8 mouse cellular contexts compared by ENCODE assay signal in genomic region chr16:96082301-96083178, GRCm38 (mm10). TPM values are rescaled to one million over a fixed set of nuclear protein-coding genes. Genes with fewer than 3 reads are reported as not detected.
DNase-seq lines count a peak whose midpoint lies in the region; ATAC-seq and TF ChIP-seq lines count a peak whose summit lies in the region.

Gene Brwd1, minus strand, starts transcription at chr16:96082526.

- H3K4me1 ChIP-seq in ES-E14 (ENCODE audit: control insufficient read depth in 2 of 2, insufficient read depth in 2 of 2, low read length in 2 of 2, poor library complexity in 1 of 2) = peaks cover 7 to 13% of the 10 kb centered on the region in 2 experiments
- H3K4me1 ChIP-seq in forebrain, embryonic 15.5 days = peaks cover 23% of the 10 kb centered on the region
- H3K4me1 ChIP-seq in liver, embryonic 16.5 days (ENCODE audit: control insufficient read depth, low read depth, low read length) = peaks cover 11% of the 10 kb centered on the region
- peaks cover 34% of the 10 kb centered on the region for H3K4me1 ChIP-seq in neural tube, embryonic 13.5 days (replicated peaks)

- H3K9me3 ChIP-seq in ES-E14 (ENCODE audit: control insufficient read depth, insufficient read depth, low read depth, low read length) = no peaks in the 10 kb centered on the region
- no peaks in the 10 kb centered on the region for H3K9me3 ChIP-seq in forebrain, embryonic 15.5 days
- H3K9me3 ChIP-seq in liver, embryonic 16.5 days (replicated peaks; ENCODE audit: control insufficient read depth, low read length) = no peaks in the 10 kb centered on the region
- H3K9me3 ChIP-seq in neural tube, embryonic 13.5 days = no peaks in the 10 kb centered on the region

- under 1% methylated on average over 75 of the region's 107 CpGs for WGBS in forebrain, embryonic 15.5 days
- WGBS in large intestine, adult 2 months = under 1% methylated on average over 99 of the region's 107 CpGs
- WGBS in liver, embryonic 16.5 days (ENCODE audit: insufficient replicate concordance) = under 1% methylated on average over 81 of the region's 107 CpGs
- WGBS in neural tube, embryonic 13.5 days = under 1% methylated on average over 95 of the region's 107 CpGs

- intact Hi-C loops in heart, postnatal 14 days (cut with DNase I) = loop anchor here (5.0 kb wide), 2 partner anchors 45 to 65 kb away; partner anchors contain the start of genes Hmgn1 and Wrb

- DNase-seq in ES-E14 (ENCODE audit: low read depth, low spot score) = peak; percentile 83
- peak; percentile 94 for DNase-seq in cerebellum, adult 11-12 months
- DNase-seq in heart, postnatal 14 days = peak; percentile 93 to 95
- DNase-seq in large intestine, adult 2 months (ENCODE audit: low read depth, low spot score) = peak; percentile 44
- DNase-seq in telencephalon, adult 2 months (ENCODE audit: low read depth, low spot score) = peak; percentile 83

- H3K27ac ChIP-seq in ES-E14 (ENCODE audit: insufficient read depth, low read depth, low read length, poor library complexity, severe bottlenecking) = peak within 1 kb of the TSS; percentile 97
- peak within 1 kb of the TSS; percentile 97 for H3K27ac ChIP-seq in forebrain, embryonic 15.5 days (replicated peaks)
- H3K27ac ChIP-seq in liver, embryonic 16.5 days (ENCODE audit: low read length) = peak within 1 kb of the TSS; percentile 82
- H3K27ac ChIP-seq in neural tube, embryonic 13.5 days (replicated peaks) = peak within 1 kb of the TSS; percentile 98

- H3K4me3 ChIP-seq in ES-E14 (ENCODE audit: insufficient read depth in 1 of 2, low read depth in 1 of 2, low read length in 2 of 2, poor library complexity in 1 of 2, severe bottlenecking in 1 of 2) = peak within 1 kb of the TSS; percentile 96 to 99
- H3K4me3 ChIP-seq in forebrain, embryonic 15.5 days = peak within 1 kb of the TSS; percentile 91
- peak within 1 kb of the TSS; percentile 84 for H3K4me3 ChIP-seq in liver, embryonic 16.5 days (ENCODE audit: low read depth, low read length)
- peak within 1 kb of the TSS; percentile 98 for H3K4me3 ChIP-seq in neural tube, embryonic 13.5 days

- peak within 1 kb of the TSS; percentile 53 for H3K4me2 ChIP-seq in forebrain, embryonic 15.5 days (replicated peaks)
- H3K4me2 ChIP-seq in liver, embryonic 16.5 days (ENCODE audit: low read depth, low read length) = peak within 1 kb of the TSS; percentile 84
- H3K4me2 ChIP-seq in neural tube, embryonic 13.5 days = peak within 1 kb of the TSS; percentile 64

- in situ Hi-C loops in ES-E14 (cut with MboI; ENCODE audit: low sequenced_read_pairs in 2 of 2, unreplicated experiment in 2 of 2) = no loop called here

- H3K9ac ChIP-seq in ES-E14 (ENCODE audit: insufficient read depth, low read depth, low read length, poor library complexity, severe bottlenecking) = peak within 1 kb of the TSS; percentile 97
- peak within 1 kb of the TSS; percentile 93 for H3K9ac ChIP-seq in forebrain, embryonic 15.5 days (replicated peaks)
- H3K9ac ChIP-seq in liver, embryonic 16.5 days (ENCODE audit: low read depth, low read length) = peak within 1 kb of the TSS; percentile 79
- H3K9ac ChIP-seq in neural tube, embryonic 13.5 days = peak within 1 kb of the TSS; percentile 99

- ATAC-seq in forebrain, embryonic 15.5 days (replicated peaks) = peak; percentile 81
- peak; percentile 74 for ATAC-seq in liver, embryonic 16.5 days (ENCODE audit: low read depth)
- ATAC-seq in neural tube, embryonic 13.5 days (ENCODE audit: low read depth) = peak; percentile 80

- H3K27me3 ChIP-seq in forebrain, embryonic 15.5 days = no peaks in the 10 kb centered on the region
- peaks cover 19% of the 10 kb centered on the region for H3K27me3 ChIP-seq in liver, embryonic 16.5 days (ENCODE audit: control insufficient read depth, insufficient read depth, low read depth, low read length)
- H3K27me3 ChIP-seq in neural tube, embryonic 13.5 days = no peaks in the 10 kb centered on the region

- peaks cover 22% of the 10 kb centered on the region for H3K36me3 ChIP-seq in ES-E14 (ENCODE audit: control insufficient read depth, insufficient read depth, low read length, poor library complexity, severe bottlenecking)
- peaks cover 18% of the 10 kb centered on the region for H3K36me3 ChIP-seq in forebrain, embryonic 15.5 days
- H3K36me3 ChIP-seq in liver, embryonic 16.5 days (ENCODE audit: control insufficient read depth, insufficient read depth) = no peaks in the 10 kb centered on the region
- peaks cover 29% of the 10 kb centered on the region for H3K36me3 ChIP-seq in neural tube, embryonic 13.5 days

TF ChIP-seq in ES-E14, 5 proteins besides CTCF, POLR2A, EP300 and RAD21:
- TF ChIP-seq ZNF384 (IDR thresholded peaks at IDR 0.05; ENCODE audit: low read depth, low read length) = no peak
- peak; percentile 58 for TF ChIP-seq CHD2 (IDR thresholded peaks at IDR 0.05; ENCODE audit: low read depth, low read length)
TF ChIP-seq in ES-E14: peak in this region for 1.

RNA-seq across cellular contexts. Expression of gene Brwd1, which starts in this region (rescaled TPM):
- 117 and 146 TPM in 2 replicates for total RNA-seq in ES-E14 (2012; rRNA removed)
- polyA plus RNA-seq in forebrain, embryonic 15.5 days (2015; fragmentation: Nextera tagmentation; extraction: Ambion mirVana) = 211 and 228 TPM in 2 replicates
- total RNA-seq in heart, postnatal 14 days (2021) = 10 to 100 TPM; 93.1 to 93.7 TPM
- polyA plus RNA-seq in large intestine, adult 2 months (2012; rRNA removed) = 12.8 and 21.1 TPM in 2 replicates
- polyA plus RNA-seq in liver, embryonic 16.5 days (2015; fragmentation: Nextera tagmentation; extraction: Ambion mirVana) = 12.0 and 14.5 TPM in 2 replicates
- 249 and 258 TPM in 2 replicates for polyA plus RNA-seq in neural tube, embryonic 13.5 days (2015; fragmentation: Nextera tagmentation; extraction: Ambion mirVana)

Comparison
In these comparisons a context has a peak if more than half of its experiments do, and no peak if none do; other contexts are left out.
1. Peak in every context shown above with its lines: DNase-seq, ATAC-seq, H3K4me3 ChIP-seq and H3K27ac ChIP-seq.
2. DNase-seq: peak in every context shown above with its lines; median percentile 94 in cerebellum, adult 11-12 months; 94 in heart, postnatal 14 days; 83 in ES-E14; 83 in telencephalon, adult 2 months; 44 in large intestine, adult 2 months.